Mouse (Mus musculus): ENCODE data around the gene Spice1.
A peak's percentile ranks its signal among the peaks of the same experiment; 100 is the strongest.

Gene Spice1

DNA sequence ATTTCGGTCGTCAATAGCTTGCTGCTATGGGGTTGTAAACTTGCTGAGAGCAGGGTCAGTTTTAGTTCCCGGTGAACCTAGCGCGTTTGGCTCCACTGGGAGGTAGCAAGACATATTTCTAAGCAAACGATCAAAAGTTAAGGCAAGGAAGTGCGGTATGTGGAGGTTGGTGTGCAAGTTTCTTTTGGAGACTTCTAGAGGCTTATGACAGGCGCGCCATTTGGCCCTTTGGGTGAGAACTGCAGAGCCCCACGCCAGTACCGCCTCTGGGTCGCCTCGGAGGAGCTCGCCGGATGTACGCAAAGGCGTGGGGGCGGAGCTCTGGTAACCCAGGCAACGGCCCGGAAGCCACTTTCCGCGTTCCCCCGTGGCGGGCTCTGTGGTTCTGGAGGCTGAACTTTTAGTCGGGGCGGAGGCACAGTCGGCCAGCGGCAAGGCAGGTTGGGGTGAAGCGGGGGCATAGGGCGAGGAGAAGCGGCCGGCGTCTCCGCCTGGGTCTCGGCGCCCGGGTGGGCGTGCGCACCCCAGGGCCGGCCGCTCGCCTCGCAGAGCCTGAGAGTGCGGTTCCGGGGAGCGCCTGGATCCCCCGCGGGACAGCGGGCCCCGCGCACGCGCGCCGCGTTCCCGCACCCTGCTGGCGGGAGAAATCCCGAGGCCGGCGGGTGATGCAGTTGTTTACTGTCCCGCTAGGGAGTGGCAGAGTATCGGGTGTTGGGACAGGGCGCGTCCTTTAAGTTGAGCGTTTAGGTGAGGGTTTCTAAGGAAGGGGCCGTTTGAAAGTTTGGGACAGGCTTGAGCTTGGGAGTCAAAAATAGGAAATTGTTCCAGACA lies at the start of gene Spice1:
Gene Spice1, plus strand, starts transcription at position 51 of the 831 bp plus-strand sequence.
- peak; percentile 94 for DNase-seq (ENCODE audit: low read depth, low spot score)

DNA sequence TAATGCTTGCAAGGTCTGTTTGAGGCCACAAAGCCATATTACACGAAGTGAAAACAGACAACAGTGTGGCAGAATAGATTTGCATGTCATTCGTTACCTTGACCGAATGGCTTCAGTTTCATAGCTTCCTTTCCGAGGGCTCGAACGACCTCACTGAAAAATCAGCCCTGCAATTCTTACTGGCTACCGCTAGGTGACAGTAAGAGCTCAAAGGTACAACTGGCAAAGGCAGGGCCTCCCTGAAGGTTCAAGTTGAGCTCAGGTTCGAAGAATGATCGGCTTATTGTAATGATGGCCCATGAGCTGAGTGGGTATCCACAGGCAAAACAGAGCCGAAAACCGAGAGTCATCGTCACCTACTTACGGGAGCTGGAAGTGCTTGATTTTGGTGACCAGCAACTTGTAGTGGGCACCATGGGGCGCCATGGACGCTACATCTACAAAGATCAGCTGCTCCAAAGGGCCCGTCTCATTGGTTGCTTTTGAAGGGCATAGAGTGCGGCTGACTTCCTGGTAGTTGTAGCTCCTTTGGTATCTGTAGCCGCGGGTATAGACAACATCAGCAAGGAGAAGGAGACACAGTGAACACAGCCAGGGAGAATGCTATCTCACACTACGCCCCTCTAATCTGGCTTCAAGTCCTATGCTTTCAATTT lies 47.4 kb upstream of the Spice1 start:
- DNase-seq (ENCODE audit: low read depth, low spot score), result no peak

DNA sequence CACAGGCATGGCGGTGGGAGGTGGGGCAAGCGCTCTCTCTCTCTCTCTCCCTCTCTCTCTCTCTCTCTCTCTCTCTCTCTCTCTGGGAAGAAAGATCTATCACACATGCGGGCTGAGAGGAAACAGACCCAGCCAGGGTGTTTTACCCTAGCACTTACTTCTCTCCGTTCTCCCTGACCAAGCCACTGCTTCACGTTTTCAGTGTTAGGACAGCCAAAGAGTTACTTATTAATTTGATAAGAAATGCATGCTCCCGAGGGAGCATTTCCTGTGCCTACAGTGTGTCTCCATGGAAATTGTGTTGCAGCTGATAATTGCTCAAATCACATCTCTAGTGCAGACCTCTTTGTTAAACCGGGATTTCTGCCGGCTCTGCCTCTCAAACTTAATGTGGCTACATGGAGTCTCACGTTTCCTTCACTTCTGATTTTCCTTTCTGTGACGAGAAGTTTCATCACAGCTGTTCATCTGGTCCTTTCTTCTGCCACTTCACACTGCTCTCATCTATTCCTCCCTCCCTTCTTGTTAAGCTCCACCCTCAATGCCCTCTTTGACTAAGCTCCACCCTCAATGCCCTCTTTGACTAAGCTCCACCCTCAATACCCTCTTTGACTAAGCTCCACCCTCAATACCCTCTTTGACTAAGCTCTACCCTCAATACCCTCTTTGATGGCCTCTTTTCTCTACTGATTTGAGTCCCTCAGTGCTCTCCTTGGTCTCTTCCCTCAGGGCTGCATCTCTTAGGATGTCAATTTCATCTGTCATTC lies 44.6 kb upstream of the Spice1 start:
- DNase-seq (ENCODE audit: low read depth, low spot score), result no peak

DNA sequence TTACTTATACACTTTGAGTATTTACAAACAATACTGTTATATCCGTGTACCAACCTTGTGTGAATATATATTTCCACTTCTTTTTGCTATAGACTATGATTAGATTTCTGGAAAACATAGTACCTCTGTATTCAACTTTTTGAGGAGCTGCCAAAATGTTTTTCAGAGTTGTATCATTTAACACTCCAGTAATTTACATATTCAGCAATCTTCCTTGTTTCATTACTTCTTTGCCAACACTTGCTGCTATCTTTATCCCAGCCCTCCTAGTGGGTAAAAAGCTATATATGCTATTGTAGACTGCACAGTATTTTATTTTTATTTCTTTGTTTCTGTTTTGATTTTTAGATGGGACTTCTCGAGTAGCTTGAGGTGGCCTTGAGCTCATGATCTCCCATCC lies 43.1 kb upstream of the Spice1 start:
- no peak for DNase-seq (ENCODE audit: low read depth, low spot score)

DNA sequence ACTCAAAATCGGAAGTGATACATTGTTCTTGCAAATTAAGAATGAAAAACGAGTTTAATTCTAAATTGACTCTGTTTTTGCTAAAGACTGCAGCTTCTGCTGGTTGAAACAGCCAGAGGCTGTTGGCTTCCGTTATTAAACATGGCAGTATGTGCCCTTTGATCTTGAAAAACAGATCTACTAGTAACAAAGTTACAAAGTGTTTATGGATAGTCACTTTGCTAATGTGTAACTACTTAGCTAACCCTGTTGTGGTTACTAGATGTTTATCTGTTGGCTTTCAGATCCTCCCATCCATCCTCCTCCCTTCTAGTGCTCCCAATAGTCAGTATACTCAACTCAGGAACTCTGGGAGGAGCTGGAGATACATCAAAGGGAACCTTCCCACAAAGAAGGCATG lies 41.3 kb upstream of the Spice1 start:
- DNase-seq (ENCODE audit: low read depth, low spot score), result no peak

DNA sequence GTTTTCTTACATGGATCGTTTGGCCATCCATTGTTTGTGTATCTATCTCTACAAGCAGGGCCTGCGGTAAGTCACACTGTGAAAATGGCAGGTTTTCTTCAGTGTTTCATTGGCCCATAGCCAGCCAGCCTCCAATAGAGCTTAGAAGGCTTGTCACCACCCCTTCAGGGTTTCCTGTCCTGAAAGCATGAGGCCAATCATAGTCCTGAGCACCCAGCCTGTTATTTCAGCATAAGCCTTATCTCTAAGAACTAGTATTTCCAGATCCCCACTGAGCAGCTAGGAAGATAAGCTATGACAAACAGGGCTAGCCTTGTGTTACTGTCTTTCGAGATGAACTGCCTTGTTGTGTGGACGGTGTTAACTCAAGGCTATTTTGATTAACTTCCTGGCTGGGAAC lies 33.5 kb upstream of the Spice1 start:
- DNase-seq (ENCODE audit: low read depth, low spot score), result no peak

DNA sequence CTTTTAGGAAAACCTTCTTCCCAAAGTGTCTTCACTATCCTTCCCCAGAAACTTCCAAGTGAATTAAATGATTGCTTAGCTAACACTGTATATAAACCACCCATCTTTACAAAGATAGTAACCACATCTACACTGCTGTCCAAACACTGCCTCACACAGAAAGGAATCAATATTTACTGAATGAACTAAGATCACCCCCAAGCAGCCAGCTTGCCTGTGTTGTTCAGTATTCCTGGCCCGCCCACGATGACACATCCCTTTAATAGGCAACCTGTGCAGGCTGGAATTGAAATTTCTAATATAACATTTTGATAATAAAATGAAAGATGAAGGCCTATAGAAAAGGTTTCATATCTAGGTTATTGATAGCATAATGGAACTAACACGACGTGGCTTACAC lies 30.6 kb upstream of the Spice1 start:
- no peak for DNase-seq (ENCODE audit: low read depth, low spot score)

DNA sequence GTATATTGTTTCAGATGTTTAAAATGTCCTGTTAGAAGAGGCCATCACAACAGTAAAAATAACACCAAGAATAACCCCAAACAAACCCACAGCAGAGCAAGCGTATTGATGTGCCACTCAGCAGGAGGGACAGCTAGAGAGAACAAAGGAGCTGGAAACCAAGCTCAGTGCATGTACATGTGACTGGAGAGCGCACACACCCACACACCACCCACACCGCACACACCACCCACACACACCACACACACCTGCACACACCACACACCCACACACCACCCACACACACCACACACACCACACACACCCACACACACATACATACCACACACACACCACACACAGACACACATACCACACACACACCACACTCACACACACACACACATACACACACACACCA lies 26.7 kb upstream of the Spice1 start:
- no peak for DNase-seq (ENCODE audit: low read depth, low spot score)

DNA sequence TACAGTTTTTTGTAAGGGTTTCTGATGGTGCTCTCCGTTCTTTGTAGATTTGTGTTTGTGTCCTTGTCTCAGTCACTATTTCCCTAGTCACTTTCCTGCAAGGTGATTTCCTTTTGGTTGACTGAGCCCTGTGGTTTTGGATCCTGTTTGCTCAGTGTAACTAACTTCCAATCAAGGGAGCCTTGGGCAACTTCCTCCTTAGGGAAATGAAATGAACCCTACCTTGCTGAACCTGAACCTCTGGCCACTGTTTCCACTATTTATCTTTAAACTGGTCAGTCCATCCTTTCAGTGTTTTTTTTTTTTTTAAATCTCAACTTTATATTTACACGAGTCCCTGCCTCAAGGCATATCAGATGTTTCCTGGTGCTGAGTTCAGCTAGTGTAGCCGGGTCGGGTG lies 18.3 kb upstream of the Spice1 start:
- DNase-seq (ENCODE audit: low read depth, low spot score), result no peak

DNA sequence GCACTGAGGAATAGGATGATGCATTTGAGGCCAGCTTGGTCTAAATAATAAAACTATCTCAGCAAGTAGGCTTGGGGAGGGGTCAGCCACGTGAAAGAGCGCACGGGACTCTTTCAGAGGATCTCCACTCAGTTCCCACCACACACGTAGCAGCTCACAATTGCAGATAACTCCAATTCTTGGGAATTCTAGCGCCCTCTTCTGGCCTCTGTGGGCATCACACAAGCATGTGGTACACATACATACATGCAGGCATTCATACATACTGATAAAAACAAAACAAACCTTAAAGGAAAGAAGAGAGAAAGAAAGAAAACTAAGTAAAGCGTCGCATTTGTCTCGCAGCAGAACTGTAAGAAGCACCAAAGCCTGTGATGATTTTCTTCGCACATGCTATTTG lies 16.3 kb upstream of the Spice1 start:
- DNase-seq (ENCODE audit: low read depth, low spot score), result no peak

DNA sequence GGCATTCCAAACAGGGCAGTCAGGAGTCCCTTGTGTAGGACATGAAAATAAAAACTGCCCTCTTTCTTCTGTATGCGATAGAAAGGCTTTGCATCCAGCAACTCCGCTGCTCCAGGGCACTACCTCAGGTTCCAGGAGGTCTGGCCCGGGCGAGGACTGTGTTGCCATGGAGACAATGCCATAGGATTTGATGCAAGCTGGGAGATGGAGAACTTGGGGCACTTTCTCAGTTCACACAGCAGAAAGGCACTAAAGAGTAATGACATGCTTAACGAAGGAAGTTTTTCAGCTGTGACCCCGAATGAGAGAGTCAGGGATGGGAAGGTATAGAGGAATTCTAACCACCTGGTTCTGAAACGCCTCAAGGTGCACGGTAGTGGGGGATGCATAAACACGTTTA lies 15.8 kb upstream of the Spice1 start:
- DNase-seq (ENCODE audit: low read depth, low spot score), result peak; percentile 16

DNA sequence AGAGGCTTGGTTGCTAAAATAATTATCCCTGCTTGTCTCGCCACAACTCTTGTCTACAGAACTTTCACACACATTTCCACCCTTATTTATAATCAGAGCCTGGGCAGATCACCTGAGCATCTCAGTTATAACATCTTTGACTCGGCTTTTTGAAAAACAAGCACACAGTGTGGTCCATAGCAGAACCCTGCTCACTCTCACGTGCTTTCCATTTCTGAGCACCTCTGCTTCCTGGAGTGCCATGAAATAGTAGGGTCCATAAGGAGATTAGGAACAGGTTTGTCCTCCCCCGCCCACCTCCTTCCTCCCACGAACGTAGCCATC lies 15.3 kb upstream of the Spice1 start:
- DNase-seq (ENCODE audit: low read depth, low spot score), result no peak

DNA sequence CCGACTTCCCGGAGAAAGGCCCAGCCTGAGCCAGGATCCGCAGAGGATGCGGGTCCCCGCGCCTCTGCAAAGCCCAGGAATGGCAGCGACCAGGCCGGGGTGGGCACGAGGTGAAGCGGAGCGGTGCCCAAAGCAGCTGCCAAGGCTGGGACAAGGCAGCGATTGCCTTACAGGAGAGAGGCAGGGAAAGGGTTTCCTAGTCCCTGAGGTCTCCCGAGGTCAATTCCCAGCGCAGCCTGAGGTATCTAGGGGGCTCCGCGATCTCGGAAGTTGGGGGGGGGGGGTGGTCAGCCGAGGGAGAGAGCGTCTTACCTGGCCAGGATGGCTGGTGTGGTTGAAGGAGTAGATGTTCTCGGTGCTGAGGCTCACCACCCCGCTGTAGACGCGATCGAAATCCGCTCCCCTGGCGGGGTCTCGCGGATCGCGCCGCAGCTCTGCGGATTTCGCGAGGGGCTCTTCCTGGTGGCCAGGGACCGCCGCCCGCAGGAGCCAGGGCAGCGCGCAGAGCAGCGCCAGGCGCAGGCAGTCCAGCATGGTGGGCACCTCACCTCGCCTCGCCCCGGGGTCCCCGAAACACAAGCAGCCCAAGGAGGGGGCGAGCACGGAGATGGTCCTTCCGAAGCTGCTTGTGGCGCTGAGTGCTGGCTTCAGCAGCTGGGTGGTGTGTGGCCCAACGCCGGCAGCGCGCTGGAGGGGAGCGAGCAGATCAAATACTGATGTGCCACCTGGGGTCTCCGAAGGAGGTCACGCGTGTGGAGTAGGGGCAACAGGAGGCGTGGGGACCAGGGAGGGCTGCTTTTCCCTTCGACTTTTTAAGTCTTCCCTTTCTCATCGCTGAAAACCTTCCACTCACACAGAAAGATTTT lies 14.7 kb upstream of the Spice1 start:
- peak; percentile 33 for DNase-seq (ENCODE audit: low read depth, low spot score)

DNA sequence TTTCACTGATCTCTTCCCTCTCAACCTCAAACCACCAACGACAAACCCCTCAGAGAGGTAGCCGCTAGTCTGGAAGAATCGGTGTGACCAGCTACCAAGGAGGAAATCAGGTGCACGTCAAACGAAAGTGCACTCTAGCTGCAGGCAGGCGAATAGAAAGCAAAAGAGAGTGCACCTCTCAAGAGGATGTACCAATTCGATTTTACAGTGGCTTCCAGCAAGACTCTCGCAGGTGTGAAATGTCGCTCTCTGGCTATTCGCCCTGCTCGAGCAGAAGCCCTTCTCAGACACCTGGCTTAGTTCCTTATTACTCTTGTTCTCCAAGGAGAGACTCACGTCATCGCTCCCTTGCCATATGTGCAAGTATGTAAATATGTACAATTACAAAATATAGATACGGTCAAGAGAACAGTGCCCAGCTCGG lies 14.0 kb upstream of the Spice1 start, which contains the start of gene Sidt1:
Gene Sidt1, minus strand, starts transcription at position 336 of the 424 bp plus-strand sequence.
- DNase-seq (ENCODE audit: low read depth, low spot score), result peak; percentile 17

DNA sequence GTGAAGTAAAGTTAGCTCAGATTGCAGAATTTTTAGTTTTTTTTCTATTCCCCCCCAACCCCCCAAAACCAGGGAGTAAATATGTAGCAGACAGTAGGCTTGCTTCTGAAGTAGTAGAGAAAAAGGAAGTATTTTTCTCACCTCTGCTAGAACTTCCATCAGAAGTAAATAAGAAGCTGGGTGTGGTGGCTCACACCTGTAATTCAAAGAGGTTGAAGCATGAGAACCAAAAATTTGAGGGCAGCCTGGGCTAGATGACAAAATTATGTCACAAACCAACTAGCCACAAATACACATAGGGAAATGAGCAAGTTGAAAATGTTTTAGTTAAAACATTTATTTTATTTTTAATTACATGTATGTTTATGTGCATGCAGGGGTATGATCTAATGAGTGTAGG lies 9.4 kb upstream of the Spice1 start:
- DNase-seq (ENCODE audit: low read depth, low spot score), result no peak

DNA sequence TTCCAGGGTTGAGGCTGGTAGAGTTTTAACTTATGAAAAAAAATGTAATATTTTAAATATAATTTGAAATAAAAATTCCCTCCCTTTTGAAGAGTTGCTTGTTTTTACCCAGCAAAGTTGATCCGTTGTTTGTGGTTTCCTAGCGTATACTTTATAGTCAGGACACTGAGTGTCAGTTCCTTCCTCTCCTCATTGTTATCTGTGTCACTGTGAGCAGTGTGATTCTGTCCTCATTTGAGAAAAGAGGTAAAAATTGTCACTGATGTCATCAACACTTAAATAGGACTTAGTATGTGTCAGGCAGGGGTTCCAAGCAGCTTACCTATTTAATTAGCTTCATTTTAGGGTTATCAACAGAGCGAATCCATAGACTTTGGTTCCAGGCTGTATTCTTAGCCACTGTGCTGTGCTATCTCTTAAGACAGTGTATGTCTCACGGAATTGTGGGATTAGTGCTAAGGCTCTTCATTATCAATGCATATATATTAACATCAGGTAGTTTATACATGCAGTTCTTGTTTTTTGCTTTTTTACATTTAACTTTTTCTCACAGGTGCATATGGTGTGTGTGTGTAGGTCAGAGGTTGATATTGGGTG lies 3.0 kb downstream of the Spice1 start:
- no peak for DNase-seq (ENCODE audit: low read depth, low spot score)

DNA sequence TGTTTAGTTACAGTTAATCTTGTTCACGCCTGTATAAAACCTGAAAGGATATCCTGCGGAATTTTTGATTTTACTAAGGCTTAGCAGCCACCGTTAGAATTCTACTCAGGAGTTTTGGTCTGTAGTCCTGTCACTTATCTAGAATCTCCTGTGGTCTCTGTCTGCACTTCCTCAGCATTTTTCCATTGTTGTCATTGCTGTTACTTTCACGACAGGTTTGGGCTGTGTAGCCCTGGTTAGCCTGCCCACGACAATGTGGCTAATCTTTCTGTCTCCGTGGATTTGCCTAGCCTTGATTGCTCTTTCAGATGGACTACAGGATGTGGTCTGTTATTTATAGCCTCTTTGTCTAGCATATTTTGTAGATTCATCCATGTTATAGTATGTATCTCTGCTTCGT lies 9.4 kb downstream of the Spice1 start:
- DNase-seq (ENCODE audit: low read depth, low spot score), result no peak

DNA sequence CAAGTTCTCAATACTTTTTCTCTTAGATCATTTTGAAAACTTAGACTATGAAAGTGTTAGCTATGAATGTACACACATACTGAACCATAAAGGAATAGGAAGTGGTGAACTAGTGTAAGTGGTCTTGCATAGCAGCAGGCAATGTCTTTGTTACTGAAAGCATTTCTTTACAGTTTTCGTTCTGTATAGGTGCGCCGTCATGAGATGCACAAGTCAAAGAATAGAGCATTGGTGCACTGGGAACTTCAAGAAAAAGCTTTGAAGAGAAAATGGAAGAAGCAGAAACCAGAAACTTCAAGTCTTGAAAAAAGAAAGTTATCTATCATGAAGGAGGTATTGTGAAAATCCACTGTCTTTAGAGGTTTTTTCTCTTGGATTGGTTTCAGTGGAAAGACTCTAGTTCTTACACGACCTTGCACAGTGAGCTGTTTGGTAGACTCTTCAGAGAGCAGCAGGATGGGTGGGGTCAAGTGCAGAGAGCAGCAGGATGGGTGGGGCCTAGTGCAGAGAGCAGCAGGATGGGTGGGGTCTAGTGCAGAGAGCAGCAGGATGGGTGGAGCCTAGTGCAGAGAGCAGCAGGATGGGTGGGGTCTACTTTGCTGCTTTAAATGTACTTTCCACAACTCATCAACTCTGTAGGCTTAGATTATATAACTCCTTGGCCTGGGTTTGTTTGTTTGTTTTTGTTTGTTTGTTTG lies 10.8 kb downstream of the Spice1 start:
- DNase-seq (ENCODE audit: low read depth, low spot score), result no peak

DNA sequence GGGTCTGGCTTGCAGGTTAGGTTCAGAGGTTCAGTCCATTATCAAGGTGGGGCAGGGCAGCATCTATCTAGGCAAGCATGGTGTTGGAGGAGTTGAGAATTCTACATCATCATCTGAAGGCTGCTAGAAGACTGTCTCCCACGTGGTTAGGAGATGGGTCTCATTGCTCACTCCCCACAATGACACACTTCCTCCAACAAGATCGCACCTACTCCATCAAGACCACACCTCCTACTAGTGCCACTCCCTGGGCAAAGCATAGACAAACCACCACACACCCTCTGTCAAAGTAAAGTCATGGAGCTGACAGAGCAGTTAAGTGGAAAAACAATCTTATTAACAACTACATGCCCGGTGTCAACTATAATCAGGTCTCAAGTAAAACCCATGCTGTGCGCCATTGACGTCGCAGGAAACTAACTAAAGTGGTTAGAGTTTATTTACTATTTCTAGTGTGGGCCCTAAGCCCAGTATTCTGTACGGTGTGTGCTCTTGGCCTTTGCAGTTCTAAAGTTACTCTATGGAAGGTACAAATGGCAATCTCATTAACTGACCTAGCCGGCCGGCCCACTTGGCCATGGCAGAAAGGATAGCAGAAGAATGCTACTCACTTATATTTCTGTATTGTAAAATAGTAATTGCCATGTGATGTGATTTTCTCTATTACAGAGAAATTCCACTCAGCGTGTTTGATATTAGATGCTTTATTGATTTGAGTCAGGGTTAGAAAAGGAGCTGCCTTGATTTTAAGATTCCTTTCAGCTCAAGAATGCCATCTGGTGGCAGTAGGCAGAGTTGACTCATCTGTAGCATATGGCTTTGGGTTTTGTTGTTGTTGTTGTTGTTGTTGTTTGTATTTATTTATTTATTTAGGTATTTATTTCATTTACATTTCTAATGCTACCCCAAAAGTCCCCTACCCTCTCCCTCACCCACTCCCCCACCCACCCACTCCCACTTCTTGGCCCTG lies 15.3 kb downstream of the Spice1 start:
- peak; percentile 34 for DNase-seq (ENCODE audit: low read depth, low spot score)

Data from mesoderm, embryonic 11.5 days (tissue).